Mouse (Mus musculus): ENCODE measurements around the gene G0s2. TPM values are rescaled to one million over a fixed set of nuclear protein-coding genes. Genes with fewer than 3 reads are reported as not detected.
"Not testable (repeated sequence)": the region's sequence is repeated elsewhere in the genome, so short reads cannot be mapped to it uniquely, and the experiment has no call there.

G0s2 gene
- polyA plus RNA-seq, 1 experiment from 2014 or later: 38.2 TPM

DNA sequence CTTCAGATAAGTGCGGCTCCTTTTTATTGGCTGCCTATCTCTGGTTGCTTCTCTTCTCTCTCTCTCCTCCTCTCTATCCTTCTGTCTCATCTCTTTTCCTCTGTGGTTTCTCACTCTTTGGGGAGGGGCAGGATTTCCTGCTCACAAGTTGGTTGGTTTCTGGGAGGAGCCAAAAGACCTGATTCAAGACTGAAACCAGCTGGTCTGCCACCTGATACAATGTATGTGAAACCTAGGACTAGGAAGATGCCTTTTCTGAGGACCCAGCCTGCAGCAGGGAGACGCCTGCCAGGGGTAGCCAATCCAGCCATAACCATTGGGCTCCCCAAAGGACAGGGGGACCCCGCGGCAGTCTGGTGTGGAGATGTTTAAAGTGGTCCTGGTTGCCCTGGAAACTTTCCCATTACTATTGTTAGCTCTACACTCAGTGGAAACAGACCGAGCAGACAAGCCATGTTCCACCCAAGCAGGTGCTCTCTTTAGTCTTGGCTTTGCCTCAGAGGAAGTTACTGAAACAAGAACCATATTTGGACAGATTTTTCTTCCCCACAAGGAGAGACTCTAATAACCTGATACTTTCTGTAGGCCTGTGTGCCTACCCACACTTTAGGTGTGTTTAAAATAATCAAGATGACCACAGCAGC, 8.9 kb downstream of the G0s2 start, which contains the start of gene Hsd11b1:
Gene Hsd11b1, minus strand, starts transcription at position 121 of the 644 bp plus-strand sequence.
- H3K4me2 ChIP-seq: no peak within 1 kb of the TSS
- WGBS: 65% methylated on average over 5 of the region's 5 CpGs
- H3K9me3 ChIP-seq (replicated peaks): no peaks in the 10 kb centered on the region
- H3K9ac ChIP-seq: no peak within 1 kb of the TSS
- ATAC-seq (ENCODE audit: insufficient number of reproducible peaks, low FRiP score): no peak
- H3K4me1 ChIP-seq (replicated peaks): peaks cover 23% of the 10 kb centered on the region
- H3K4me3 ChIP-seq: no peak within 1 kb of the TSS
- H3K27me3 ChIP-seq (replicated peaks): no peaks in the 10 kb centered on the region
- no peak within 1 kb of the TSS; the same call in 1 of the 2 replicates for H3K27ac ChIP-seq (ENCODE audit: poor library complexity, severe bottlenecking)
- H3K36me3 ChIP-seq: no peaks in the 10 kb centered on the region

DNA sequence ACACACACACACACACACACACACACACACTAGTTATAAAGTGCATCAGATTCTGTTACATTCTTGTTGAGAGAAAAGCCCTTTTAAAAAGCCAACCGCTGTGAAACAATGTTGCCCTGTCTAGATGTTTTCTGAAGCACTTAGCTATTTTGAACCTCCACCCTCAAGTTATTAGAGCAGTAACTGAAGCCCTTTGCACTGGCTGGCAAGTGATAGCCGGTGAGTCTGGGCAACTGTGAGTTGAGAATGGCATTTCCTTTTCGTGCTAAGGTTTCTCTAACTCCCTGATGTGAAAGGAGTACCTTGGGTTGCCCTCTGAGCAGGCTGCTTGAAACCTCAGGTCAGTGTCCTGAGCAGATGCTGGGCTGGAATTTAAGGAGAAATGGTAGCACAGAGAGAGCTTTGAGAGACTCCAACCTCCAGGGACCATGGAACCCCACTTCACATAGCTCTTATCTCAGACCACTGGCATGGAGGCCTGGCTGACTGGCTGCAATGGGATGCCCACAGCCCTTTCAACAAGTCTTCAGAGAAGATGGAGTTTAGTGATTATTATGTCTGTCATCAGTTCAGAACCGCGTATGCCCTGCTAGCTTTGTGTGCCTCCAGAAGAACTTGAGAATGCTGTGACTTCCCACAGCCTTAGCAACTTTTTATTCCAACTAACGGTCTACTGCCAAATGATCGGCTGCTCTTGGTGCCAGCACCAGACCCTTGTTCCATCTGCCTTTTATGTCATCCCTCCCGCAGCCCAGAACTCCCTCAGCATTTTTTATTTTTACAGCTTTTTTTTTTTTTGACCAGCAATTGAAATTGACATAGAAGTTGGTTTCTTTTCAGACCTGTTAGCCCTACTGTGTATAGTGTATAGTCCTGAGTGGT, 9.8 kb downstream of the G0s2 start:
- Histone ChIP-seq H3K9ac (no peak overlapping the region), H3K27me3 (replicated peaks) (no peaks in the 10 kb centered on the region), H3K9me3 (replicated peaks) (no peaks in the 10 kb centered on the region), H3K36me3 (no peaks in the 10 kb centered on the region), H3K4me1 (replicated peaks) (peaks cover 23% of the 10 kb centered on the region), H3K4me2 (no peak overlapping the region), H3K27ac (ENCODE audit: poor library complexity, severe bottlenecking) (no peak overlapping the region; the same call in 1 of the 2 replicates), H3K4me3 (no peak overlapping the region)
- WGBS: 66% methylated on average over 8 of the region's 8 CpGs
- ATAC-seq (ENCODE audit: insufficient number of reproducible peaks, low FRiP score): no peak

DNA sequence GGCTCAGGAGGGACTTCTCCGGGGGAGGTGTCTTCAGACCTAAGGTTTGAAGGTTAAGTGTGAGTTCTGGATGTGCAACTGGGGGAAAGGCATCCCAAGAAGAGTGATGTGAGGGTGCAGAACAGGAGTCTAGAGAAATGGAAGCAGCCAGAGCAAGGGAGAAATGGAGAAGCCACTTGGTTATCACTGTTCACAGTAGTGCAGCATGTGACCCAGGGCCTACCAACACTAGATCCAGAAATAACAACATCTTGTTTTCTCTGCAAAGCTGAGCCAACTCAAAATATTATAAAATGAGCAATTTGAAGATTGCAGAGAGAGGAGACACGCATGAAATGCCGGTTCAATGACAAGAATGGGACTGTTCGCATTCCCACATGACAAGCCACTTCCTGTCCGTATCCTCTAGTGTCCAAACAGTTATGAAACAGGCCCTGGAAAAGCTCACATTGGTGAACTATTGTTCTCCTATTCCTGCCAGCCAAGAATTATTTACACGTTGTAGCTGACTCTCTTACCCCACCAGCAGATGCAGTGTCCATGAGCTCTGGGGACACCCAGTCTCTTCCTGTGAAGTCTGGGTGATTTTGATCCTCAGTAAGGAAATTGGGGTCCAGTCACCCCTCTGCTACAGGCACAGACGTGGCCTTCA, 11.0 kb downstream of the G0s2 start:
- 55% methylated on average over 7 of the region's 7 CpGs for WGBS
- Histone ChIP-seq H3K27me3 (replicated peaks) (no peaks in the 10 kb centered on the region), H3K36me3 (no peaks in the 10 kb centered on the region), H3K9ac (no peak overlapping the region), H3K4me2 (no peak overlapping the region), H3K4me1 (replicated peaks) (peaks cover 23% of the 10 kb centered on the region), H3K27ac (ENCODE audit: poor library complexity, severe bottlenecking) (peak overlapping the region; percentile 43; the same call in 1 of the 2 replicates), H3K4me3 (no peak overlapping the region), H3K9me3 (replicated peaks) (no peaks in the 10 kb centered on the region)
- peak; percentile 39; the same call in 1 of the 2 replicates for ATAC-seq (ENCODE audit: insufficient number of reproducible peaks, low FRiP score)

DNA sequence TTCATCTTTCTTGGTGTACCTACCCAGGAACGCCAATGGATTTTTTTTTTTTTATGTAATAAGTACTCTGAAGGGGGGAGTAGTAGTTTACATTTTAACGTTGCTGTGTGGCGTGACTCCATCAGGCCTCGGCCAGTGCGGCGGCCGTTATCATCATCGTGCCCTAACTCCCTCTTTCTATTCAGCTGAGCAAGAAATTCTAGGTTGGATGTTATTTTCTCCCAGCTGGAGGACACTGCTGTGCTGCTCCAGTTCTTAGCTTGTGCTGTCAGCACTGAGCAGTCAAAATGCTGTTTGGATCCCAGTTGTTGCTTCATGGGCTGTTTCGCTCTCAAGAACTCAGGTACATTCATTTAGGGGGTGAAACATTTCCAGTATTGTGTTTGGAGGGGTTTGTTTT, 13.5 kb downstream of the G0s2 start:
- no peak overlapping the region for H3K4me2 ChIP-seq
- H3K27ac ChIP-seq (ENCODE audit: poor library complexity, severe bottlenecking): no peak overlapping the region
- H3K4me1 ChIP-seq (replicated peaks): peaks cover 25% of the 10 kb centered on the region
- no peaks in the 10 kb centered on the region for H3K9me3 ChIP-seq (replicated peaks)
- no peaks in the 10 kb centered on the region for H3K27me3 ChIP-seq (replicated peaks)
- ATAC-seq (ENCODE audit: insufficient number of reproducible peaks, low FRiP score): no peak
- H3K4me3 ChIP-seq: no peak overlapping the region
- H3K9ac ChIP-seq: no peak overlapping the region
- WGBS: 72% methylated on average over 9 of the region's 9 CpGs
- H3K36me3 ChIP-seq: no peaks in the 10 kb centered on the region

DNA sequence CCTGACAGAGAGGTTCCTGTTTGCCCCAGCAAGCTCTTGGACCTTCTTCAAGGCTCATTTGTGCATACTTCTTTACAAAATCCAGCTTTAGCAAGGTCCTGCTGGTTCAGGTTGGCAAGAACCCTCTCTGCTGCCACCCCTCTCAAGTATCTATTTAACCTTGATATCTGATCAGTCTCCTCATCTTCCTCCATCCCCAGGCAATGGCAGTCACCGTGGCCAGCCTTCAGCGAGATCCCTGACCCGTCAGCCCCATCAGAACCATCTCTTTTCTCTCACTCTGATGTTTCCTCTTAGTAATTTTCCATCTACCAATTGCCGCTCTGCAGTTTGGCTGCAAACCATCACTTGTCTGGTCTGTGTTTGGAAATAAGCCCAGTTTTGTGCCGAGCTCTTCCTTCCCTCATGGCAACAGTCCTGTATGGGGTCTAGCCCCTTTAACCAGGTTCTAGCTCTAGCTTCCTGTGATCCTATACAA, 16.4 kb downstream of the G0s2 start:
- no peak for ATAC-seq (ENCODE audit: insufficient number of reproducible peaks, low FRiP score)
- H3K9me3 ChIP-seq (replicated peaks): no peaks in the 10 kb centered on the region
- H3K27me3 ChIP-seq (replicated peaks): no peaks in the 10 kb centered on the region
- no peaks in the 10 kb centered on the region for H3K36me3 ChIP-seq
- peaks cover 8% of the 10 kb centered on the region for H3K4me1 ChIP-seq (replicated peaks)
- no peak overlapping the region for H3K27ac ChIP-seq (ENCODE audit: poor library complexity, severe bottlenecking)
- H3K9ac ChIP-seq: 0 out of 2 replicates have a peak overlapping the region, but pooled peaks have one; percentile 22
- no peak overlapping the region for H3K4me2 ChIP-seq
- H3K4me3 ChIP-seq: no peak overlapping the region
- 38% methylated on average over 5 of the region's 5 CpGs for WGBS

DNA sequence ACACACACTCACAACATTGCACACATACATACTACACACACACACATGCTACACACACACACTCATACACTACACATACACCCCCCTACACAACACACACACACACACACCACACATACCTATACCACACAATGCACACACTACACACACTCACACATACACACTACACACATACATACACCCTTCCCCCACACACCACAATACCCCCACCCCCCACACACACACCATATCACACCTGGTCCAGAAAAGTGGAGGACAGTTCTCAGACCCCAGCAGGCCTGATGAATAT, 16.8 kb downstream of the G0s2 start:
- H3K4me1 ChIP-seq (replicated peaks): peaks cover 8% of the 10 kb centered on the region; the same call in 1 of the 2 replicates
- H3K36me3 ChIP-seq: no peaks in the 10 kb centered on the region
- H3K4me3 ChIP-seq: no peak overlapping the region
- ATAC-seq (ENCODE audit: insufficient number of reproducible peaks, low FRiP score): no peak
- H3K4me2 ChIP-seq: no peak overlapping the region
- H3K27ac ChIP-seq (ENCODE audit: poor library complexity, severe bottlenecking): no peak overlapping the region
- H3K27me3 ChIP-seq (replicated peaks): no peaks in the 10 kb centered on the region
- H3K9me3 ChIP-seq (replicated peaks): no peaks in the 10 kb centered on the region
- 0 out of 2 replicates have a peak overlapping the region, but pooled peaks have one; percentile 22 for H3K9ac ChIP-seq

DNA sequence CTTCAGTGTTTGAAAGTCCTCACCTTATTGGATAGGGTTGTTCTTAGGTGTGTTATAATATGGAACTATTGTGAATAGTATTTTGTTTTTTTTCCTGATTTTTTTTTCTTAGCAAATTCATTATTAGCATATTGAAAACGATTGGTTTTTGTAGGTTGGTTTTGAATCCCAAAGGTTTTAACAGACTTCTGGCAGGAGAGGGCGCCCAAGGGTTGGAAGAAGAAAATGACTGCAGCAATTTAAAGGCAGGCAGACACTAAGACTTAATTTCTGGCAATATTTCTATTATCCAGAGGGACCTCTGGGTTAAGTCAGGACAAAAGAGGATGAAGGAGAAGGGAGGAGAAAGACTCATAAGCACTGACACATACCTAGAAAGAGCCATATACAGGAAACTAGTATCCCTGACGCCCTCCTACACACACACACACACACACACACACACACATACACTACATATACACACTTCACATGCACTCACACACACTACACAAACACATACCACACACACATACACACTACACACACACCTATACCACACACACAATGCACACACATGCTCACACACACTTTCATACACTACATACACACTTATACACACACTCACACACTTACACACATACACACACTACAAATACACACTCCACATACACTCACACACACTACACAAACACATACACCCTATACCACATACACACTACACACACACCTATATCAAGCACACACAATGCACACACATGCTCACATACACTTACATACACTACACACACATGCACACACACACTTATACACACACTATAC, 17.3 kb downstream of the G0s2 start:
- WGBS: 27% methylated on average over 3 of the region's 3 CpGs
- 0 out of 2 replicates have a peak overlapping the region, but pooled peaks have one; percentile 22 for H3K9ac ChIP-seq
- H3K4me1 ChIP-seq (replicated peaks): peaks cover 8% of the 10 kb centered on the region; the same call in 1 of the 2 replicates
- H3K36me3 ChIP-seq: no peaks in the 10 kb centered on the region
- H3K4me3 ChIP-seq: no peak overlapping the region
- H3K4me2 ChIP-seq: no peak overlapping the region
- ATAC-seq (ENCODE audit: insufficient number of reproducible peaks, low FRiP score): no peak
- H3K27me3 ChIP-seq (replicated peaks): no peaks in the 10 kb centered on the region; the same call in 1 of the 2 replicates
- no peak overlapping the region; the same call in 1 of the 2 replicates for H3K27ac ChIP-seq (ENCODE audit: poor library complexity, severe bottlenecking)
- no peaks in the 10 kb centered on the region for H3K9me3 ChIP-seq (replicated peaks)

DNA sequence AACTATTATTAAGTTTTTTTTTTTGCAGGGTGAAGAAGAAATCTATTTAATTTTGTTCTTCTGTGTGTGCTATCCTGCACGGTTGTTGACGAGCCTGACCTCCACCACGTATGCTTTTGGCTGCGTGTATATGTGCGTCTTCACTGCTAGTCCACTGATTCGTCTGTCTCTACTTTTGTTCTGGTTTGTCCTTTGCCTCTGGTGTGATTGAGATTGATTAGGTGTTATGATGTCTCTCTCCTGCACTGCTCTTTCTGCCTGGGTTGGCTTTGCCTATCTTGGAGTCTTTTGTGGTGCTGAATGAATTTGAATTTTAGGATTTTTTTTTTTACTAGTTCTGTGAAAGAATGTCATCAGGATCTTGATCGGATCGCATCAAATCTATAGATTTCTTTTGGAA, 18.0 kb downstream of the G0s2 start:
- Histone ChIP-seq H3K27me3 (replicated peaks) (no peaks in the 10 kb centered on the region; the same call in 1 of the 2 replicates), H3K4me1 (replicated peaks) (peaks cover 8% of the 10 kb centered on the region; the same call in 1 of the 2 replicates), H3K27ac (ENCODE audit: poor library complexity, severe bottlenecking) (no peak overlapping the region), H3K9ac (no peak overlapping the region), H3K36me3 (no peaks in the 10 kb centered on the region), H3K9me3 (replicated peaks) (no peaks in the 10 kb centered on the region), H3K4me2 (no peak overlapping the region), H3K4me3 (no peak overlapping the region)
- no peak for ATAC-seq (ENCODE audit: insufficient number of reproducible peaks, low FRiP score)
- 53% methylated on average over 8 of the region's 8 CpGs for WGBS

DNA sequence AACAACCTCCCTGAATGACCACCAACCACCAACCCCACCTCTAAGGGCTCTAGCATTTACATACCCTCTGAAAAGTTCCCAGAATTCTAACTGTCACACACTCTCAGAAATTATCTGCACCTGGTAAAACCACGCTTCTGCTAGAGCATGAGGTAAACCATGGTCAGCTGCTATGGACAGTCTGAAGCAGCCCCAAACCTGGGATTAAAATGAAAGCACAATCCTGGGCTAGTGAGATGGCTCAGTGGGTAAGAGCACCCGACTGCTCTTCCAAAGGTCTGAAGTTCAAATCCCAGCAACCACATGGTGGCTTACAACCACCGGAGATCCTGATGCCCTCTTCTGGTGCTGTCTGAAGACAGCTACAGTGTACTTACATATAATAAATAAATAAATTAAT, 19.1 kb downstream of the G0s2 start:
- not testable (repeated sequence) for H3K4me1 ChIP-seq (replicated peaks); ATAC-seq (ENCODE audit: insufficient number of reproducible peaks, low FRiP score); H3K27me3 ChIP-seq (replicated peaks); H3K27ac ChIP-seq (ENCODE audit: poor library complexity, severe bottlenecking); H3K36me3 ChIP-seq; H3K9ac ChIP-seq; H3K4me2 ChIP-seq; H3K4me3 ChIP-seq; H3K9me3 ChIP-seq (replicated peaks)
- WGBS: 74% methylated on average over 3 of the region's 3 CpGs

DNA sequence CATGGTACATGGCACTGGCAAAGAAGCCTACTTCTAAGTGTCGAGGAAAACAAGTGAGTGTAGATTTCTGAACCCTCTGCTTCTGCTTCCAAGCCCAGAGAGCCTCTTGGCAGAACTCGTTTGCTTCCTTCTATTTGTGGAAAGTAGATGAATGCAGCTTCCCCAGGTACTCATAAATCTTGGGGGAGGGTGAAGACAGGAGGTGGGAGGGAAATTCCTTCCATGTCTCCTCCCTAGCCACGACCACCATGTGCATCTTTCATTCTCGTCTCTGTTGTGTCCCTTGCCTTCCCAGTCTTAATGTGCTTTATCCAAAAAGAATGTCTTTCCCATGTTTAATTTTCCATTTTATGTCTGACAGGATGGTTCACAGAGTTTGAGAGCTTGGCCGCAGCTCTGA, 20.4 kb downstream of the G0s2 start:
- H3K9ac ChIP-seq: no peak overlapping the region
- H3K4me2 ChIP-seq: no peak overlapping the region
- 33% methylated on average over 5 of the region's 5 CpGs for WGBS
- H3K36me3 ChIP-seq: no peaks in the 10 kb centered on the region
- ATAC-seq (ENCODE audit: insufficient number of reproducible peaks, low FRiP score): no peak
- H3K9me3 ChIP-seq (replicated peaks): no peaks in the 10 kb centered on the region
- no peaks in the 10 kb centered on the region; the same call in 1 of the 2 replicates for H3K27me3 ChIP-seq (replicated peaks)
- H3K27ac ChIP-seq (ENCODE audit: poor library complexity, severe bottlenecking): no peak overlapping the region
- peaks cover 8% of the 10 kb centered on the region; the same call in 1 of the 2 replicates for H3K4me1 ChIP-seq (replicated peaks)
- no peak overlapping the region for H3K4me3 ChIP-seq
